Mouse (Mus musculus): ENCODE measurements around the gene Piwil1.

GRCm38 (mm10) chr5:128681456-128681855 lies 20.9 kb upstream of the Piwil1 start:
- TF ChIP-seq CTCF (IDR thresholded peaks at IDR 0.05; ENCODE audit: low read depth, low read length) (no peak), POLR2A (IDR thresholded peaks at IDR 0.05; ENCODE audit: borderline replicate concordance, low read depth, low read length) (no peak)

Measured in bone marrow macrophage, adult 2 months (primary cell).